Mouse (Mus musculus) heart, adult 2 months (tissue): ENCODE results near the gene Galns. TPM values are rescaled to one million over a fixed set of nuclear protein-coding genes. Genes with fewer than 3 reads are reported as not detected.

Source experiments
- DNase-seq, 2 experiments: peaks; one replicate each; pipeline ENCODE4 v3.0.0; 2021
- H3K27ac ChIP-seq: fragments of 200-600 bp; 2 replicates; pipeline ENCODE4 v1.8.1; 2022
- H3K27me3 ChIP-seq: fragments of 200-500 bp; 2 replicates; pipeline ENCODE4 v1.6.1; 2012; ENCODE audit warnings: mild to moderate bottlenecking, low read length, inconsistent platforms, mixed read lengths; ENCODE audit not compliant: control insufficient read depth, insufficient read depth
- H3K36me3 ChIP-seq: fragments of 200-500 bp; 2 replicates; pipeline ENCODE4 v1.6.1; 2012; ENCODE audit warnings: low read length, inconsistent platforms; ENCODE audit not compliant: control insufficient read depth, insufficient read depth
- H3K4me1 ChIP-seq: fragments of 200-500 bp; 2 replicates; pipeline ENCODE4 v1.6.1; 2011; ENCODE audit warnings: low read length; ENCODE audit not compliant: control insufficient read depth, insufficient read depth
- H3K4me3 ChIP-seq: fragments of 200-600 bp; 2 replicates; pipeline ENCODE4 v1.8.1; 2022
- H3K79me2 ChIP-seq: fragments of 200-500 bp; replicated peaks from 2 replicates; pipeline ENCODE4 v1.6.1; 2012; ENCODE audit warnings: mild to moderate bottlenecking, inconsistent platforms, low read length, moderate library complexity, mixed read lengths; ENCODE audit not compliant: control insufficient read depth, insufficient read depth
- H3K9ac ChIP-seq: fragments of 200-500 bp; 2 replicates; pipeline ENCODE4 v1.6.1; 2012; ENCODE audit warnings: low read depth, mild to moderate bottlenecking, control low read depth, inconsistent platforms, low read length, mixed read lengths
- CTCF ChIP-seq: fragments of 200-600 bp; IDR thresholded peaks from 2 replicates; pipeline ENCODE4 v1.8.1; 2022; ENCODE audit warnings: antibody characterized with exemption, mild to moderate bottlenecking, moderate library complexity
- EP300 ChIP-seq: fragments of 200-500 bp; IDR thresholded peaks from 2 replicates; pipeline ENCODE4 v1.6.1; 2011; ENCODE audit warnings: low read depth, low read length, control low read depth; ENCODE audit not compliant: insufficient read depth
- POLR2A ChIP-seq: fragments of 200-500 bp; IDR thresholded peaks from 2 replicates; pipeline ENCODE4 v1.6.1; 2011; ENCODE audit warnings: mild to moderate bottlenecking, low read depth, low read length, control low read depth; ENCODE audit not compliant: insufficient read depth
- WGBS: fragments of 180-500 bp; shearing (Covaris S2); methylation state at CpG from one replicate; pipeline ENCODE4 v1.1.7; 2018; 5-methylcytosine and 5-hydroxymethylcytosine counted together
- intact Hi-C: fragments of 180-260 bp; cut with DNase I; formaldehyde crosslinking; loops from one replicate; pipeline ENCODE4 v1.15.1; 2025
- polyA plus RNA-seq: library from polyadenylated mRNA; depleted of rRNA; stranded (reverse); fragments of >200 nt; gene quantifications from 2 replicates; pipeline ENCODE4 v1.2.3, GENCODE M21; 2012
- total RNA-seq, 2 experiments: library from RNA; stranded (reverse); gene quantifications; 2 replicates each; pipeline ENCODE4 v1.2.3; 2021

Galns gene
- total and polyA plus RNA-seq, 3 experiments, result 3.1 to 5.0 (median 3.2) TPM

GRCm38 (mm10) chr8:122566766-122567165 is 44.5 kb downstream of the Galns start:
- Histone ChIP-seq H3K79me2 (no peaks in the 10 kb centered on the region), H3K9ac (peak overlapping the region; percentile 85), H3K4me3 (peak overlapping the region; percentile 86), H3K4me1 (peaks cover 9% of the 10 kb centered on the region), H3K27me3 (no peaks in the 10 kb centered on the region), H3K36me3 (no peaks in the 10 kb centered on the region; the same call in 1 of the 2 replicates), H3K27ac (peak overlapping the region; percentile 95)
- TF ChIP-seq POLR2A (no peak), EP300 (peak; percentile 5; the same call in 1 of the 2 replicates)
- intact Hi-C loops, result loop anchor here (2.0 to 5.0 kb wide), 2 partner anchors 44 to 111 kb away; partner anchors contain the start of genes Galns and Trappc2l
- DNase-seq, result peak; percentile 45 to 58
- WGBS, result 19% methylated on average over 6 of the region's 6 CpGs

DNA sequence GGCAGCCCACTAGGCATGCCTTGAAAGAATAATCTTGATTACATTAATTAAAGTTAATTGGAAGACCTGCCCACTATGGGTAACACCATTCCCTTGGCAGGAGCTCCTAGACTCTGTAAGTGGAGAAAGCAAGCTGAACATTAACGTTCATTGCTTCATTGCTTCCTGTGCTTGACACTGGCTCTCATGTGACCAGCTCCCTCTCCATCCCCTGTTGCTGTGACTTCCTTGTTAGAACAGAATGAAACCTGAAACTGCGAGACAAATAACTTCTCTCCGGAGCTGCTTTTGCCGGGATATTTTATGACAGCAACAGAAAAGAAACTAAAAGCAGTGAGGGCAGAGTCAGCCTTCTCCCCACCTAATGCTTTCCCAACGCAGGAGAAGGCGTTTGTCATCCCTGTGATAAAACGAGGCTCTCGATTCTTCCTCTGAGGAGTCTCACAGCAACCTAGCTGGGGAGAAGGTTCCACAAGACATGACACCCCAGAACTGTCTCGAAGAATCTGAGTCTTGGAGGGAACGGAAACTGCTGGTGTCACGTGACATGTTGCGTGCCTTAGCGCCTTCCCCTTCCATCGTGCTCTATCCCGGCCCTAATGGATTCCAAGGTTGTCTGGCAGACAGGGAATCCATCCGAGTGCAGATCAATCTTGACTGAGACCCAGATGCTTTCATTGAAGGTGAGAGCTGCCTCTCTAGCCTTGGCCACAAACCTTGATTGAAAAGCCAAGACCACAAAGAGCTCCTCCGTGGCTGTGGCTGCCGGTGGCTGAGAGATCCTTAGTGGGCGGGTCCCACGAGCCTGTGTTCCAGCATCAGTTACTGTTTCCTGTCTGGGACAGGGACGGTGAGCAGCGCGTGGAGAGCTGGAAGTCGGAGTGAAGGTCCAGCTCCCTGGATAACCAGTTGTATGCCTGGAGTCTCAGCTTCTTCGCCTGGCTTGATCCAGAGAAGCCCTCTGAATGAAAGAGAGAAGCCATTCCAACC is 46.6 kb downstream of the Galns start:
- TF ChIP-seq EP300 (no peak), POLR2A (no peak), CTCF (no peak)
- Histone ChIP-seq H3K27ac (peak overlapping the region; percentile 34; the same call in 1 of the 2 replicates), H3K9ac (no peak overlapping the region), H3K36me3 (no peaks in the 10 kb centered on the region; the same call in 1 of the 2 replicates), H3K4me3 (no peak overlapping the region), H3K79me2 (no peaks in the 10 kb centered on the region), H3K27me3 (no peaks in the 10 kb centered on the region), H3K4me1 (peaks cover 13% of the 10 kb centered on the region)
- DNase-seq, result no peak
- intact Hi-C loops, result loop anchor here (5.0 kb wide), 1 partner anchor 113 kb away; no protein-coding TSS in a partner anchor
- 74% methylated on average over 25 of the region's 25 CpGs for WGBS

- peak in 1 of 2 experiments; percentile 52 for DNase-seq
- TF ChIP-seq EP300 (no peak), CTCF (no peak), POLR2A (no peak)
- WGBS, result 44% methylated on average over 5 of the region's 5 CpGs
- H3K27me3 ChIP-seq, result no peaks in the 10 kb centered on the region
- H3K27ac ChIP-seq, result no peak overlapping the region
- intact Hi-C loops, result no loop called here
- no peak overlapping the region for H3K4me3 ChIP-seq
- no peaks in the 10 kb centered on the region for H3K79me2 ChIP-seq
- no peak overlapping the region for H3K9ac ChIP-seq
- H3K36me3 ChIP-seq, result no peaks in the 10 kb centered on the region
- H3K4me1 ChIP-seq, result peaks cover 10% of the 10 kb centered on the region
These were observed 50.1 kb downstream of the Galns start for GRCm38 (mm10) chr8:122561199-122561598.

- H3K4me3 ChIP-seq, result no peak overlapping the region
- H3K79me2 ChIP-seq, result no peaks in the 10 kb centered on the region
- TF ChIP-seq POLR2A (no peak), EP300 (no peak), CTCF (no peak)
- intact Hi-C loops, result no loop called here
- WGBS, result 37% methylated on average over 12 of the region's 12 CpGs
- no peak overlapping the region for H3K27ac ChIP-seq
- no peak overlapping the region for H3K9ac ChIP-seq
- no peak for DNase-seq
- H3K27me3 ChIP-seq, result no peaks in the 10 kb centered on the region
- peaks cover 10% of the 10 kb centered on the region for H3K4me1 ChIP-seq
- H3K36me3 ChIP-seq, result no peaks in the 10 kb centered on the region
These were observed 52.5 kb downstream of the Galns start for GRCm38 (mm10) chr8:122558671-122559349.

GRCm38 (mm10) chr8:122557248-122558038 is 53.8 kb downstream of the Galns start:
- Histone ChIP-seq H3K27ac (peak overlapping the region; percentile 80), H3K4me3 (no peak overlapping the region), H3K4me1 (peaks cover 10% of the 10 kb centered on the region), H3K9ac (no peak overlapping the region), H3K36me3 (no peaks in the 10 kb centered on the region), H3K79me2 (no peaks in the 10 kb centered on the region), H3K27me3 (no peaks in the 10 kb centered on the region)
- intact Hi-C loops, result no loop called here
- no peak for DNase-seq
- no peak for TF ChIP-seq POLR2A
- no peak for TF ChIP-seq EP300
- no peak for TF ChIP-seq CTCF
- WGBS, result 50% methylated on average over 10 of the region's 10 CpGs
